10 mouse cellular contexts compared by ENCODE assay signal in genomic region chr12:109612392-109613385, GRCm38 (mm10). TPM values are rescaled to one million over a fixed set of nuclear protein-coding genes. Genes with fewer than 3 reads are reported as not detected.
DNase-seq lines count a peak whose midpoint lies in the region; ATAC-seq and TF ChIP-seq lines count a peak whose summit lies in the region.
"Had no signal": no experiment of that assay in that cellular context is flagged by ENCODE, and none has a peak within 500 bp of the region (broad histone marks: within the 10 kb centered on the region; RNA-seq: fewer than 3 reads in every experiment).

No protein-coding gene starts in this region.

- DNase-seq in heart, adult 9 months (ENCODE audit: low spot score in 2 of 2) = no peak
- DNase-seq in embryo, embryonic 9.5 days (ENCODE audit: extremely low spot score) = peak; percentile 48
- DNase-seq in gastrocnemius, adult 2 months = no peak
- no peak for DNase-seq in cerebellum, postnatal 10 days
- DNase-seq: adrenal gland, postnatal 25 days had no signal

- no peak overlapping the region for H3K27ac ChIP-seq in heart, embryonic 11.5 days (ENCODE audit: low read depth, low read length)
- no peak overlapping the region for H3K27ac ChIP-seq in hindbrain, embryonic 16.5 days (ENCODE audit: low read depth, low read length)
- H3K27ac ChIP-seq in midbrain, embryonic 15.5 days = no peak overlapping the region; the same call in 1 of the 2 replicates
- H3K27ac ChIP-seq in gastrocnemius, adult 2 months = no peak overlapping the region

- peaks cover 11% of the 10 kb centered on the region; the same call in 1 of the 2 replicates for H3K27me3 ChIP-seq in heart, embryonic 11.5 days (ENCODE audit: control insufficient read depth, insufficient read depth, low read length)
- no peaks in the 10 kb centered on the region for H3K27me3 ChIP-seq in hindbrain, embryonic 16.5 days (replicated peaks; ENCODE audit: control insufficient read depth, insufficient read depth, low read length)
- H3K27me3 ChIP-seq in midbrain, embryonic 15.5 days (replicated peaks) = no peaks in the 10 kb centered on the region

- no peak overlapping the region for H3K9ac ChIP-seq in heart, embryonic 11.5 days (ENCODE audit: low read depth, low read length)
- H3K9ac ChIP-seq in hindbrain, embryonic 16.5 days (ENCODE audit: low read depth, low read length) = no peak overlapping the region
- no peak overlapping the region for H3K9ac ChIP-seq in midbrain, embryonic 15.5 days

- peaks cover 2% of the 10 kb centered on the region; the same call in 1 of the 2 replicates for H3K4me1 ChIP-seq in heart, embryonic 11.5 days (ENCODE audit: control insufficient read depth, insufficient read depth, low read length)
- no peaks in the 10 kb centered on the region for H3K4me1 ChIP-seq in hindbrain, embryonic 16.5 days (ENCODE audit: control insufficient read depth, insufficient read depth, low read depth, low read length)
- H3K4me1 ChIP-seq in midbrain, embryonic 15.5 days = no peaks in the 10 kb centered on the region

- no peak overlapping the region for H3K4me3 ChIP-seq in heart, embryonic 11.5 days (ENCODE audit: low read depth, low read length)
- H3K4me3 ChIP-seq in hindbrain, embryonic 16.5 days (ENCODE audit: low read length) = peak overlapping the region; percentile 29
- H3K4me3 ChIP-seq in midbrain, embryonic 15.5 days = peak overlapping the region; percentile 21
- no peak overlapping the region for H3K4me3 ChIP-seq in gastrocnemius, adult 2 months

- no peak for TF ChIP-seq CTCF in gastrocnemius, adult 2 months (IDR thresholded peaks at IDR 0.05)

- peaks cover 26% of the 10 kb centered on the region for H3K36me3 ChIP-seq in heart, embryonic 11.5 days (ENCODE audit: control insufficient read depth, insufficient read depth, low read length)
- peaks cover 23% of the 10 kb centered on the region for H3K36me3 ChIP-seq in hindbrain, embryonic 16.5 days (ENCODE audit: control insufficient read depth, insufficient read depth, low read length)
- H3K36me3 ChIP-seq in midbrain, embryonic 15.5 days (replicated peaks) = peaks cover 30% of the 10 kb centered on the region

- ATAC-seq in heart, embryonic 11.5 days (replicated peaks; ENCODE audit: insufficient number of reproducible peaks, low FRiP score, low TSS enrichment) = no peak
- ATAC-seq in hindbrain, embryonic 16.5 days = no peak
- no peak for ATAC-seq in midbrain, embryonic 15.5 days (replicated peaks)
- no peak for ATAC-seq in granulocyte monocyte progenitor cell, adult 5-6 weeks (replicated peaks; ENCODE audit: poor library complexity, severe bottlenecking)

- intact Hi-C loops in gastrocnemius, adult 2 months (cut with DNase I) = no loop called here

- H3K9me3 ChIP-seq in heart, embryonic 11.5 days (replicated peaks; ENCODE audit: control insufficient read depth, low read length) = peaks cover 2% of the 10 kb centered on the region; the same call in 1 of the 2 replicates
- no peaks in the 10 kb centered on the region for H3K9me3 ChIP-seq in hindbrain, embryonic 16.5 days (ENCODE audit: control insufficient read depth, low read length)
- H3K9me3 ChIP-seq in midbrain, embryonic 15.5 days = no peaks in the 10 kb centered on the region

- peak overlapping the region; percentile 2 for H3K4me2 ChIP-seq in heart, embryonic 11.5 days
- H3K4me2 ChIP-seq in hindbrain, embryonic 16.5 days (ENCODE audit: low read length) = peak overlapping the region; percentile 53
- H3K4me2 ChIP-seq in midbrain, embryonic 15.5 days = peak overlapping the region; percentile 47

- 49% methylated on average over 25 of the region's 34 CpGs for WGBS in heart, embryonic 11.5 days (ENCODE audit: insufficient replicate concordance)
- WGBS in hindbrain, embryonic 16.5 days = 58% methylated on average over 24 of the region's 34 CpGs
- WGBS in midbrain, embryonic 15.5 days = 50% methylated on average over 34 of the region's 34 CpGs

RNA-seq across cellular contexts. Expression of gene Rtl1, which starts 12.6 kb away (rescaled TPM):
- 0.56 and 0.69 TPM in 2 replicates for polyA plus RNA-seq in heart, embryonic 11.5 days (2014; fragmentation: Nextera tagmentation; extraction: Ambion mirVana)
- 1.7 and 2.2 TPM in 2 replicates for polyA plus RNA-seq in hindbrain, embryonic 16.5 days (2015; fragmentation: Nextera tagmentation; extraction: Ambion mirVana)
- polyA plus RNA-seq in midbrain, embryonic 15.5 days (2015; fragmentation: Nextera tagmentation; extraction: Ambion mirVana) = 1.7 and 2.7 TPM in 2 replicates
- not detected for total RNA-seq in gastrocnemius, adult 2 months (2021)
- total RNA-seq in granulocyte monocyte progenitor cell, adult 5-6 weeks (2014; fragmentation: Nextera tagmentation) = not detected in 2 replicates
- not detected in 2 replicates for total RNA-seq in granulocyte monocyte progenitor cell, adult 5-6 weeks (2017)
- total RNA-seq: gastrocnemius, adult 8-10 months had no signal

Comparison
In these comparisons a context has a peak if more than half of its experiments do, and no peak if none do; other contexts are left out.
1. H3K4me2 ChIP-seq: peak in every context shown above with its lines; median percentile 53 in hindbrain, embryonic 16.5 days; 47 in midbrain, embryonic 15.5 days; 2 in heart, embryonic 11.5 days.
2. H3K4me3 ChIP-seq: peak in hindbrain, embryonic 16.5 days (single experiment) and midbrain, embryonic 15.5 days (single experiment); none in heart, embryonic 11.5 days (single experiment) and gastrocnemius, adult 2 months (single experiment).